Mouse (Mus musculus): ENCODE results near the gene Cbfb. TPM values are rescaled to one million over a fixed set of nuclear protein-coding genes. Genes with fewer than 3 reads are reported as not detected.
A peak's percentile ranks its signal among the peaks of the same experiment; 100 is the strongest.

Cbfb gene
- polyA plus RNA-seq, 1 experiment from 2014 or later = 59.9 TPM

- H3K4me2 ChIP-seq (replicated peaks; ENCODE audit: low read depth, low read length) = no peak overlapping the region
- H3K4me3 ChIP-seq (ENCODE audit: low read length) = no peak overlapping the region
- peaks cover 56% of the 10 kb centered on the region for H3K27me3 ChIP-seq (ENCODE audit: insufficient read depth, low read length)
- no peak for ATAC-seq (ENCODE audit: low FRiP score, low TSS enrichment)
- no peak overlapping the region for H3K27ac ChIP-seq (ENCODE audit: low read length)
- 63% methylated on average over 7 of the region's 7 CpGs for WGBS
- H3K9ac ChIP-seq (replicated peaks; ENCODE audit: low read length) = no peak overlapping the region
- H3K36me3 ChIP-seq (ENCODE audit: insufficient read depth, low read length) = 0 out of 2 replicates have a peak, but pooled peaks cover 3% of the 10 kb centered on the region
- H3K9me3 ChIP-seq (ENCODE audit: low read length) = peaks cover 3% of the 10 kb centered on the region; the same call in 1 of the 2 replicates
- H3K4me1 ChIP-seq (ENCODE audit: insufficient read depth, low read length) = peaks cover 27% of the 10 kb centered on the region
Observed at GRCm38 (mm10) chr8:105257318-105258114, 87.0 kb downstream of the Cbfb start.

GRCm38 (mm10) chr8:105258911-105259720, 88.6 kb downstream of the Cbfb start:
- Histone ChIP-seq H3K27ac (ENCODE audit: low read length) (no peak overlapping the region), H3K9me3 (ENCODE audit: low read length) (peaks cover 3% of the 10 kb centered on the region; the same call in 1 of the 2 replicates), H3K27me3 (ENCODE audit: insufficient read depth, low read length) (peaks cover 65% of the 10 kb centered on the region), H3K4me2 (replicated peaks; ENCODE audit: low read depth, low read length) (peak overlapping the region; percentile 73), H3K4me3 (ENCODE audit: low read length) (peak overlapping the region; percentile 44), H3K36me3 (ENCODE audit: insufficient read depth, low read length) (no peaks in the 10 kb centered on the region), H3K4me1 (ENCODE audit: insufficient read depth, low read length) (peaks cover 26% of the 10 kb centered on the region), H3K9ac (replicated peaks; ENCODE audit: low read length) (peak overlapping the region; percentile 48)
- ATAC-seq (ENCODE audit: low FRiP score, low TSS enrichment) = peak; percentile 37; the same call in 1 of the 2 replicates
- WGBS = 2% methylated on average over 55 of the region's 55 CpGs

DNA sequence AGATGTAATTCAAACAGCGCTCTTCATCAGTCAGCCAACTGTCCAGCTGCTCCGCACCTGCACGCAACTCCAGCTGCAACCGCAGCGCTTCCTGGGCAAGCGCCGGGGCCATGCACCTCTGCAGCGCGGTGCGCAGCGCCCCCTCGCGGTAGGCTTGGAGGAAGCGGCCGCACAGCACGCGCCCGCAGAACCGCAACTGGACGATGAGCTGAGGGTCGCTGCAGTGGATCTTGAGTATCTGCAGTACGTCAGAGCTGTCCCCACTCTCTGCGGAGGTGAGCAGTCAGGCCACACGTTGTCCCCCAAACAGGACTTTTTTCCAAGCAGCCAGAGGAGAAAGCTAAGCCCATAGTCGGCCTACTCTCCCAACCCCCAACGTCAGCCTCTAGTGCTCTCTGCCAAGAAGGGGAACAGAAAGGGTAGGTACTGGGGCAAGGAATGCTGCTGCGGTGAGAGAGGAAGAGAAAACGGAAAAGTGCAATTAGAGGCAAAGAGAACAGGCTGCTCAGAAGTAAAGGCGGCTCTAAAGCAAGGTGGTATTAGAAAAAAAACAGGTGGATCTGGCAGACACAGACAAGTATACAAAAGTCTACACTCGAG, 89.3 kb downstream of the Cbfb start:
- Histone ChIP-seq H3K27ac (ENCODE audit: low read length) (no peak overlapping the region), H3K9ac (replicated peaks; ENCODE audit: low read length) (peak overlapping the region; percentile 48), H3K4me1 (ENCODE audit: insufficient read depth, low read length) (peaks cover 26% of the 10 kb centered on the region), H3K9me3 (ENCODE audit: low read length) (peaks cover 3% of the 10 kb centered on the region; the same call in 1 of the 2 replicates), H3K4me3 (ENCODE audit: low read length) (peak overlapping the region; percentile 44), H3K36me3 (ENCODE audit: insufficient read depth, low read length) (no peaks in the 10 kb centered on the region), H3K4me2 (replicated peaks; ENCODE audit: low read depth, low read length) (peak overlapping the region; percentile 73), H3K27me3 (ENCODE audit: insufficient read depth, low read length) (peaks cover 65% of the 10 kb centered on the region)
- 4% methylated on average over 30 of the region's 30 CpGs for WGBS
- peak; percentile 32; the same call in 1 of the 2 replicates for ATAC-seq (ENCODE audit: low FRiP score, low TSS enrichment)

DNA sequence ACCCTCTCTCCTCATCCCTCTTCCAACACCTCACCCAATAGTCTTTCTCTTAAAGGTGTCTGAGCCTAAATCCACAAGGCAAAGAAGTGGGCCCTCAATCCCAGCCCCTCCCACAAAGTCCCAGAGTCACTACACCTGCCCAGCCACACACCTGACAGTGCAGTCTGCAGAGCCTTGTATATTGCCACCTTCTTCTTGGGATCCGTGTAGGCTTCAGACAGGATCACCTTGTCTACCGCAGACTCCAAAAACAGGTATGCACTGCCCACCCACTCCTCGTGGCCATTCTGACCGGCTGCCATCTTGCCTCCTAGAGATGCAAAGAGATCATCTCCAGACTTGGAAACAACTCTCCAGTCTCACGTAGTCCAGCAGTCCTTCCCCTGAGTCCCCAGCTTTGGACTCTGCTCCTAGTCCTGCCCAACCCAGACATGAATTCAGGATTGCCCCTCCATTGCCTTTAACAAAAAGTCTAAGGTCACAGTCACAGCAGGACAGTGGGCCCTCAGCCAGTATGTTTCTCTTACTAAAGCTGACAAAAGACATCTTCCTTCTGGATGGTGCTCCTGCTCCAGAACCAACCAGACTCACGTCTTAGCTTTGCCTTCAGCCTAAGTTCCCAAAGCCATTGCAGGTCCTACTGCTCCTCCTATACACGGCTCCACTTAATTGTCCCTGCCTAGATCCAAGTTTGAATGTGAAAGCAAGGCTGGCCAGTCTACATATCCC, 90.1 kb downstream of the Cbfb start:
- H3K4me2 ChIP-seq (replicated peaks; ENCODE audit: low read depth, low read length) = no peak overlapping the region; the same call in 1 of the 2 replicates
- peaks cover 3% of the 10 kb centered on the region; the same call in 1 of the 2 replicates for H3K9me3 ChIP-seq (ENCODE audit: low read length)
- H3K36me3 ChIP-seq (ENCODE audit: insufficient read depth, low read length) = no peaks in the 10 kb centered on the region
- no peak overlapping the region for H3K9ac ChIP-seq (replicated peaks; ENCODE audit: low read length)
- no peak for ATAC-seq (ENCODE audit: low FRiP score, low TSS enrichment)
- H3K4me1 ChIP-seq (ENCODE audit: insufficient read depth, low read length) = peaks cover 30% of the 10 kb centered on the region
- WGBS = 65% methylated on average over 7 of the region's 7 CpGs
- H3K4me3 ChIP-seq (ENCODE audit: low read length) = no peak overlapping the region
- no peak overlapping the region for H3K27ac ChIP-seq (ENCODE audit: low read length)
- peaks cover 71% of the 10 kb centered on the region for H3K27me3 ChIP-seq (ENCODE audit: insufficient read depth, low read length)

DNA sequence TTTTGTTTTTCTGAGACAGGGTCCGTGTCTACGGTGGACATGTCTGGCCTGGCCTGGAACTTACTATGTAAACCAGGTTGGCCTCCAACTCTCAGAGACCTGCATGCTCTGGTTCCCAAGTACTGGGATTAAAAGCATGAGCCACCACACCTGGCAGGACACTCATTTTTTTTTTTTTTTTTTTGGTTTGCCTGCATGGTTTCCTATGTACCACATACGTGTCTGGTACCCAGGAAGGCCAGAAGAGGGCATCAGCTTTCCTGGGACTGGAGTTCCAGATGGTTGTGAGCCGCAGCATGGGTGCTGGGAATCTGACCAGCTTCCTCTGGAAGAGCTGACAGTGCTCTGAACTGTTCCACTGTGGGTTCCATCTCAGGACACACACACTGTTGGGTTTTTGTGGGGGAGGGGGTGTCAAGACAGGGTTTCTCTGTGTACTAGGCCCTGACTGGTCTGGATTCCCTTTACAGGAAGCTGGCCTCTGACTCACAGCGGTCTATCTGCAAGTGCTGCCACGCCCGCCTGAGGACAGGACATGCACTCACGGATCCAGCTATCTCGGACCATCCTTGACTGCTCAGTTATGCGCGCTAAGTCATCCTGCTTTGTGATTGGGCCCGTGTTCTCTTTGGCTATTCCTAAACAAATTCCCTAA, 91.0 kb downstream of the Cbfb start:
- ATAC-seq (ENCODE audit: low FRiP score, low TSS enrichment) = no peak
- Histone ChIP-seq H3K36me3 (ENCODE audit: insufficient read depth, low read length) (no peaks in the 10 kb centered on the region), H3K27me3 (ENCODE audit: insufficient read depth, low read length) (peaks cover 72% of the 10 kb centered on the region), H3K4me1 (ENCODE audit: insufficient read depth, low read length) (peaks cover 30% of the 10 kb centered on the region), H3K9me3 (ENCODE audit: low read length) (peaks cover 3% of the 10 kb centered on the region; the same call in 1 of the 2 replicates), H3K9ac (replicated peaks; ENCODE audit: low read length) (no peak overlapping the region), H3K4me2 (replicated peaks; ENCODE audit: low read depth, low read length) (no peak overlapping the region), H3K27ac (ENCODE audit: low read length) (no peak overlapping the region), H3K4me3 (ENCODE audit: low read length) (no peak overlapping the region)
- 82% methylated on average over 12 of the region's 12 CpGs for WGBS

GRCm38 (mm10) chr8:105263244-105263912, 92.9 kb downstream of the Cbfb start:
- peak overlapping the region; percentile 82; the same call in 1 of the 2 replicates for H3K4me3 ChIP-seq (ENCODE audit: low read length)
- 40% methylated on average over 16 of the region's 16 CpGs for WGBS
- H3K9me3 ChIP-seq (ENCODE audit: low read length) = peaks cover 3% of the 10 kb centered on the region; the same call in 1 of the 2 replicates
- H3K4me2 ChIP-seq (replicated peaks; ENCODE audit: low read depth, low read length) = peak overlapping the region; percentile 94
- H3K9ac ChIP-seq (replicated peaks; ENCODE audit: low read length) = no peak overlapping the region
- no peaks in the 10 kb centered on the region for H3K36me3 ChIP-seq (ENCODE audit: insufficient read depth, low read length)
- no peak overlapping the region for H3K27ac ChIP-seq (ENCODE audit: low read length)
- no peak for ATAC-seq (ENCODE audit: low FRiP score, low TSS enrichment)
- peaks cover 35% of the 10 kb centered on the region for H3K4me1 ChIP-seq (ENCODE audit: insufficient read depth, low read length)
- peaks cover 81% of the 10 kb centered on the region for H3K27me3 ChIP-seq (ENCODE audit: insufficient read depth, low read length)

- H3K27me3 ChIP-seq (ENCODE audit: insufficient read depth, low read length) = peaks cover 81% of the 10 kb centered on the region
- H3K4me2 ChIP-seq (replicated peaks; ENCODE audit: low read depth, low read length) = peak within 1 kb of the TSS; percentile 94
- H3K27ac ChIP-seq (ENCODE audit: low read length) = no peak within 1 kb of the TSS
- H3K4me3 ChIP-seq (ENCODE audit: low read length) = peak within 1 kb of the TSS; percentile 82
- WGBS = 1% methylated on average over 50 of the region's 54 CpGs
- H3K4me1 ChIP-seq (ENCODE audit: insufficient read depth, low read length) = peaks cover 36% of the 10 kb centered on the region
- peaks cover 3% of the 10 kb centered on the region; the same call in 1 of the 2 replicates for H3K9me3 ChIP-seq (ENCODE audit: low read length)
- ATAC-seq (ENCODE audit: low FRiP score, low TSS enrichment) = peak; percentile 75
- no peaks in the 10 kb centered on the region for H3K36me3 ChIP-seq (ENCODE audit: insufficient read depth, low read length)
- peak within 1 kb of the TSS; percentile 79 for H3K9ac ChIP-seq (replicated peaks; ENCODE audit: low read length)
Observed at GRCm38 (mm10) chr8:105264024-105264982, 93.8 kb downstream of the Cbfb start, which contains the start of the genes Tradd and Fbxl8. Tradd (minus strand) TSS chr8:105264609. Fbxl8 (plus strand) TSS chr8:105264648.

Measured in kidney, embryonic 16.5 days (tissue).